Mouse (Mus musculus) T-cell, adult 2 months (primary cell): ENCODE measurements at regions not wholly inside any gene's neighbourhood (a gene's known extent, or its start where the extent isn't known, plus 50 kb on each side); places are given as distances from the start of the nearest gene placed in this dataset.

Experiments
- DNase-seq: peaks from one replicate; pipeline ENCODE4 v3.0.0; 2022; ENCODE audit warnings: low spot score

DNA sequence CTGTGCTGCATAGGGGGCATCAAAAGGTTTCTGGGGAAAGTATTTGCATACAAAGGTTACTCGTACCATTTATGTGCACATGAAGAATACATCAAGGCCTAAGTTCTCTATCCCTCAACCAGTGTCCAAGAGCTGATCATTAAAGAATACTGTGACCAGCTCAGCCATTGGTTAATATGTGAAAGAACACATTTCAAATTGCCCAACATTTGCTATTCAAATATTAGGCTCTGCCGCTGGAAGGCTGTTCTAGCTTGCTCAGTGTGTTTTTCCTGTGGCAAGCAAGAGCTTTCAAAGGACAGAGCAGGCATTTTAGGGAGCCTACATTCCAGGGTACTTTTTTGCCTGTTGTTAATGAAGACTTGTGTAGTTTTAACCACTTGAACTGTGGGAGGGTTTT is 220.8 kb downstream of the Ahr start:
- no peak for DNase-seq

- DNase-seq, result no peak
These were observed 221.5 kb downstream of the Ahr start for GRCm38 (mm10) chr12:35313191-35313925.

DNA sequence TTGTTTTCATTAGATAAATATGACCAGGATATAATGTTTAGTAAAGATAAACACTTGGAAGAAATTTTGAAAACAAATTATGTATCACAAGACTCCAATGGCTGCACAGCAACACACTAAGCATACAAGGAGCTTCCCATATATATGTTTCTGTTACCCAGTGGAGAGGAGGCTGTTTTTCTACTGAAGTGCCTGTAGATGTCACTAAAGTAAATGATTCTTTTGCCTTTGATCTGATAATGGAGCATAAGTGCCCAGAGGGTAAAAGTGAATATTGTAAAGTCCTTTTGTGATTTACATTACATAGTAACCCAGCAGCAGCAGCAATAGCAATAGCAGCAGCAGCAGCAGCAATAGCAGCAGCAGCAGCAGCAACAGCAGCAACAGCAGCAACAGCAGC is 226.3 kb downstream of the Ahr start:
- DNase-seq, result no peak

- DNase-seq, result no peak
These were observed 230.8 kb downstream of the Ahr start for GRCm38 (mm10) chr12:35303764-35304717.

DNA sequence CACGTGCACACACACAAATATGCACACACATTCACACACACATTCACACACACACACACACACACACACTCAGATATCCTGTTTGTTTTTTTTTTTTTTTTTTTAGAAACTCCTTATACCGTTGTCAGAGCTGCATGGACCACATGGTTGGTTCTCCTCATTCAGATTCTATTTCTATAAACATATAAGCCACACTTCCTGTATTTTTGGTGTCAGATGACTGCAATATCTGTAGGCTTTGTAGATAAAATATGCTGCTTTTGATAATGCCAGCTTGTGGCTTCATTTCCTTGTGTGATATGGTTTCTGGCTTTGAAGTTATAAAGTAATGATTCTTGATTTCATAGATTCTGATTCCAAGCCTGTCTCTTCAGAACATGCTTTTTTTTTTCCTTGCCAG is 231.7 kb downstream of the Ahr start:
- DNase-seq, result no peak

GRCm38 (mm10) chr12:35294668-35295067 is 240.2 kb downstream of the Ahr start:
- DNase-seq, result no peak

DNA sequence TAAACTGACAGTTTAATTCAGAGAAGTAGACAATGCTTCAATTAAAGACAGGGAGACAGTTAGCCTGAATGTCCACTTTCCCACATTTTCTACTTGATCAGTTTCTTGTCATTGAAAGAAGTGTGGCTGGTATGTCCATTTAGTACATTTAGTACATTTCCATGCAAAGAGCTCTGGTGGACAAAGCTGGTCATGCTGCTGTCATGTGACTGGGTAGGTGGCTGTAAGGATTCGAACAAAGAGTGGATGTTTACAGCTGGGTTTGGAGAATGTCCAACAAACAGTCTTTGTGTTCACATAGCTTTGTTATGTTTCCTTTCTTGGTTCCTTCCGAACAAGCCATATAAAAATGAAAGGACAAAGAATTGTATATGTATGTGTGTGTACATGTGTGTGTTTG is 241.3 kb downstream of the Ahr start:
- no peak for DNase-seq

DNA sequence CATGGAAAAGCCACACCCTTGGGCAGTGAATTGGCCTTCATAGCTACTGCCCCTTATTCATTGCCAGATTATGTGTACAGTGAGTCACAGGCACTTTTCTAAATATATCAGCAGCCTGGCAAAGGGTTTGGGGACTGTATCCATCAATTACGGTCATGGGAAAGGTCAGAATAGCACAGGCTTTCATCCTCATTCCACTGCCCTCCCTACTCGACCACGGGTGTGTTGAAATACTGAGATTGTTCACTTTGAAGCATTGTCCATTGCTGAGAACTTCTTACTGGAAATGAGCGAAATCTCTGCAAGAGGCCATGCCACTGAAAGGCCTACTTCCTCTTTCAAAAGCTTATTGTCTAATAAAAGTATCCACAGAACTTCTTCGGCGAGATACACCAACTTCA is 242.9 kb downstream of the Ahr start:
- no peak for DNase-seq

- no peak for DNase-seq
These were observed 241.0 kb downstream of the Snx13 start for GRCm38 (mm10) chr12:35287974-35288373.

GRCm38 (mm10) chr12:35287570-35287969 is 240.6 kb downstream of the Snx13 start:
- no peak for DNase-seq

DNA sequence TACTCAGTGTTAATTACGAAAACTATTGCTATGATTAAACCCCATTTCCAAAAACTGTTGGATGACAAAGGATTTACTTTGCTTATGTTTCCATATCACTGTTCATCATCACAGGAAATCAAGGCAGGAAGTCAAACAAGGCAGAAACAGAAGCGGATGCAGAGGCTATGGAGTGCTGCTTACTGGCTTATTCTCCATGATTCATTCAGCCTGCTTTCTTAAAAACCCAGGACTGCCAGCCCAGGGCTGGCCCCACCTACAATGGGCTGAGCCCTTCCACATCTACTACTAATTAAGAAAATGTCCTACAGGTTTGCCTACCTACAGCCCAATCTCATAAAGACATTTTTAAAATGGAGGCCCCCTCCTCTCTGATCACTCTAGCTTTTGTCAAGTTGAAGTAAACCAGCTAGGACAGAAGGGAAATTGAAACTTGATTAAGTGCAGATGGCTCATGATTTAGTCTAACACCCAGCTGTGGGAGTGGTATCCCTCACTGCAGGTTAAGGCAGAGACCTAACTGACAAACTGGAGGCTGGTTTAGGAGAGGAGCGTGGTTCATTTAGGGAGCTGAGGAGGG is 240.1 kb downstream of the Snx13 start:
- DNase-seq, result no peak

- DNase-seq, result no peak
These were observed 237.4 kb downstream of the Snx13 start for GRCm38 (mm10) chr12:35284345-35284744.

GRCm38 (mm10) chr12:35283925-35284324 is 236.9 kb downstream of the Snx13 start:
- DNase-seq, result no peak

GRCm38 (mm10) chr12:35283407-35283806 is 236.4 kb downstream of the Snx13 start:
- DNase-seq, result no peak

DNA sequence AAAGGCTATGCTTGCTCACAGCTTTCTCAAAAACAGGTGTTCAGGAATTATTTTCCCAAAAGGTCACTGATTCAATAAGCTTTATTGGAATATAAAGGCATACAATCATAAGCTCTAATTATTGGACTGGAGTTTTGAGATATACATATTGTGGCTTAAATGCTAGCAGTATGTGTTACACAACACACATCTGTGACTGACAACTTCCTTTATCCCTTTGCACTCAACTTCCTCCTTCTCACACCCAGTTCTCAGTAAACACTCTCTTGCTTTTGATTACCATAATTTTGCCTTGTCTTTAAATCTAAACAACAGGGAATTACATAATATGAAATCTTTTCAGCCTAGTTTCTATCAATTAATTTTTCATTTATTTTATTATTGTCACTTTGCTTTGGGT is 222.5 kb downstream of the Snx13 start:
- DNase-seq, result no peak

DNA sequence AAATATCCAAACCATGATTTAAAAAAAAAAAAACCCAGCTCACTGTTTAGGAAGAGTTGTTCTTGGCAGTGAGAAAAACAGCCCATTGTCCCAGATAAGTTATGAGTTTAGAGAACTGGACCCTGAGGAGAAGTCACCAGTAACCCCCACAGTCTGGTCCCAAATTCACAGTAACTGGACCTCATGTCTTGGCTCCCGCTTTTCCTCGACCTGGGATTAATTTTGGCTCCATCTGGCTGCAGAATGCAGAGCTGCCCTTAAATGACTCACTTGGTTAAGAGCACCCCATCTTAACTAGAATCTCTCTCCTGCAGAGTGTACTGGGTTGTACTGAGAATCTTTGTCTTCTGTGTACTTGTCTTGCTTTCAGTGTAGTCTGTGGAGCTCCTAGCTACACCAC is 221.0 kb downstream of the Snx13 start:
- no peak for DNase-seq

- no peak for DNase-seq
These were observed 220.2 kb downstream of the Snx13 start for GRCm38 (mm10) chr12:35267023-35267654.

- no peak for DNase-seq
These were observed 212.8 kb downstream of the Snx13 start for GRCm38 (mm10) chr12:35259781-35260180.

DNA sequence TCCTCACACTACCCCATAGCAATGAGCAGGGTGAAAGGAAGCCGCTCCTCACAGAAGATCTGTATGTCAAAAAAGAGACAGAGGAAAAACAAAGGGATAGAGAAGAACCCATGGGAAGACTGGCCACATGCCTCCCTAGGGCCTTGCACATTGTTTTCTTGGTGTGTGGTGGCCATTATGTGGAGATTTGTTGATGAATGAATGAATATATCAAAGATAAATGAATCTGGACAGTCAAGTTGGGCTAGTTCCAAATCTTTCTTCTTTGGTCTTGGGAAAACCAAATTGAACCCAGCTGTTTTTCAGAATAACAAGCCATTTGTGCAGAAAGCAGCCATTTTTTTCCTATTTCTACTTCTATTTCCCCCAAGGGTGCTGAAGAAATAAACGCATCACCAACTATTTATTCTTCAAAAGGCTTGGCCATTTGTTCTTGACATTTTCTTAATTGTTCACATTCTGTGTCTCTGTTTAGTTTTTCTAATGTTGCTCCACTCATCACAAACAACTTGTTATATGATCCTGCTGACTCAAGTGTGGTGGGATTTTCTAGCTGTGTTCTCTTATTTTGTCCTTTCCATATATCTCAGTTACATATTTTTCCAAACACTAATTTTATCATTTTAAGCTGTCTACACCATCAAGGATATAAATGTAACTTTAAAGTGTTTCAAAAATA is 208.9 kb downstream of the Snx13 start:
- DNase-seq, result no peak

- DNase-seq, result no peak
These were observed 201.5 kb downstream of the Snx13 start for GRCm38 (mm10) chr12:35248476-35248875.

DNA sequence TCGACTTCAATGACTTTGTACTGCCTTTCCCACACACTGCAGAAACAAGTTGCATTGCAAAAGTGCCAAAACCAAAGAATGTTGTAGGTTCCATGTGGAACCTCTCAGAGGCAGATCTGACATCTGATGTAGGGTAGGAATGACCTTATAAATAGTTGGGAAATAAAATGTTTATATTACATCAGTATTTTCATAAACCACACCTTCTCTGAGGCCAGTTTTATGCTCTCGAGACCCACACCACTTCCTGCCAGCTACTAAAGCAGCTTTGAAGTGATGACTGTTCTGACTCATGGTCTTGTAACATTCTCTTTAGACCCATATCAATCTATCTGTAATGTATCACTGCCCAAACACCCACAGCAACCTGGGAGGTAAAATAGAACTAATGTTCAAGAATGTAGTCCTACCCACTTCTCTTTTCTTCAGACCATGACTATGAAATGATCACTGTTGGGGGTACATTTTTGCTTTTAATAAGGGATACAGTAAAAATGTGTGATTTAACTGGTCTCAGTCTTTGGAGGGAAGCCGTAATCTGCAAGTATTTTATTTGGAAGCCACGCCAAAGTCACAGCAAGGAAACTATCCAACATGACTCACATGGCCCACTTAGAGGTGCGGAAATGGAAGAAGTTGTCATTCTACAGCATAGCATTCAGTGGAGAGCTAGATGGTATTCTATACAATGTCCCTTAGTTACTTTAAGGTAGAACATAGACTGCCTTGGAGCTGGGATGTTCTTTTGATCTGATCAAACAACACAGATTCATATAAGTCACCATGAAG is 199.4 kb downstream of the Snx13 start:
- no peak for DNase-seq
